Mouse (Mus musculus) granulocyte monocyte progenitor cell, adult 5-6 weeks (primary cell): ENCODE results near the gene Aldh3b3. TPM values are rescaled to one million over a fixed set of nuclear protein-coding genes. Genes with fewer than 3 reads are reported as not detected.
"Not testable (repeated sequence)": the region's sequence is repeated elsewhere in the genome, so short reads cannot be mapped to it uniquely, and the experiment has no call there.

Experiments used
- ATAC-seq: replicated peaks from 2 replicates; pipeline ENCODE4 v1.8.0; 2016; ENCODE audit warnings: mild to moderate bottlenecking, moderate TSS enrichment, inconsistent platforms; ENCODE audit not compliant: poor library complexity, severe bottlenecking
- total RNA-seq, 2 experiments: library from RNA; stranded (forward) in 1 of 2; stranded (reverse) in 1 of 2; fragments of 200-712, 200-1000 nt in 1 of 2; fragments of >200 nt in 1 of 2; fragmentation: Nextera tagmentation in 1 of 2; gene quantifications; 2 replicates each; pipeline ENCODE4 v1.2.3; 2014 to 2017

Gene Aldh3b3
- total RNA-seq, 2 experiments from 2014 or later: not detected

- no peak for ATAC-seq
Observed at GRCm38 (mm10) chr19:3966330-3967075, 8.1 kb downstream of the Aldh3b3 start.

- no peak for ATAC-seq
Observed at GRCm38 (mm10) chr19:3967258-3967657, 8.8 kb downstream of the Aldh3b3 start.

- no peak for ATAC-seq
Observed at GRCm38 (mm10) chr19:3972229-3972628, 13.8 kb downstream of the Aldh3b3 start, which contains the start of gene Aldh3b2. TSS of gene Aldh3b2 (plus strand) at chr19:3972328.

DNA sequence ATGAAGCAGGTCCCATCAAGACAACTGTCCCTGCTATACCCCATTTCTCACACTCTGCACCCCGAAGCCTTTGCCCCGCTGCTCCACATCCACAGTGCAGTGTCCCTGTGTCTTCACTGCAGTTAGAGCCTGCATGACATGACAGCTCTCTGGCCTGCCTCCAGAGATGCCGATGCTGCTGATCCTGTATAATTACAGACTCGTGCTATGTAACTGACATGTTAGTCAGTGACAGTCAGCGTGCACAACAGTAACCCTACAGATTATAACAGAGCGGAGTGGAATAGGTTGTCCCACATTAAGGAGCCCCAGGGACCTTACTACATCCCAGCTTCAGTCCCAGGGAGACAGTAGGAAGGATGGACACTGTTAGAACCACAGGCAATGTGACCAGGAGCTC is 16.2 kb downstream of the Aldh3b3 start:
- not testable (repeated sequence) for ATAC-seq

GRCm38 (mm10) chr19:3975866-3976265 is 17.4 kb downstream of the Aldh3b3 start:
- no peak for ATAC-seq

DNA sequence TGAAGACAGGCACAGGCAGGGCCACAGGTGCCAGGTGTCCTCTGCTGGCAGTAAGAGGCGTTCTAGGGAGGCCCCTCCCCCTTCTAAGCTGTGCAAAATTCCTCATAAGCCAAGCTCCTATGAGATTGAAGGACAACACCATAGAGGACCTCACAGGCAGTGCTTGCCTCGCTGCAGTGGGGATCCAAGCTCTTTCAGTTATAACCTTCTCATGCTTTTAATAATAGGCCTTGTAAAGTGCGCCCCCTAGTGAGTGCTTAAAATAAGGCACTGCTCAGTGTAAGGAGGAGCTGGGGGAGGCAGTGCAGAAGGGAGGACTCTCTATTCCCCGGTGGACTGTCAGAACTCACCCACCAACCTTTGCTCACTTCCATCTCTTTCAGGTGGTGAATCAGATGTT is 21.9 kb downstream of the Aldh3b3 start:
- ATAC-seq: peak; percentile 59

- ATAC-seq: no peak
Observed at GRCm38 (mm10) chr19:3980917-3981316, 22.5 kb downstream of the Aldh3b3 start.

GRCm38 (mm10) chr19:3983527-3984200 is 25.2 kb downstream of the Aldh3b3 start:
- no peak for ATAC-seq

GRCm38 (mm10) chr19:3985261-3985681 is 26.8 kb downstream of the Aldh3b3 start:
- no peak for ATAC-seq

GRCm38 (mm10) chr19:3986334-3986733 is 27.9 kb downstream of the Aldh3b3 start, which contains the start of gene Acy3:
TSS of gene Acy3 (plus strand) at chr19:3986570.
- peak; percentile 42 for ATAC-seq

GRCm38 (mm10) chr19:3988066-3988465 is 29.6 kb downstream of the Aldh3b3 start:
- no peak for ATAC-seq

GRCm38 (mm10) chr19:3988750-3989149 is 30.3 kb downstream of the Aldh3b3 start:
- ATAC-seq: no peak

GRCm38 (mm10) chr19:3990804-3991203 is 32.4 kb downstream of the Aldh3b3 start:
- no peak for ATAC-seq

DNA sequence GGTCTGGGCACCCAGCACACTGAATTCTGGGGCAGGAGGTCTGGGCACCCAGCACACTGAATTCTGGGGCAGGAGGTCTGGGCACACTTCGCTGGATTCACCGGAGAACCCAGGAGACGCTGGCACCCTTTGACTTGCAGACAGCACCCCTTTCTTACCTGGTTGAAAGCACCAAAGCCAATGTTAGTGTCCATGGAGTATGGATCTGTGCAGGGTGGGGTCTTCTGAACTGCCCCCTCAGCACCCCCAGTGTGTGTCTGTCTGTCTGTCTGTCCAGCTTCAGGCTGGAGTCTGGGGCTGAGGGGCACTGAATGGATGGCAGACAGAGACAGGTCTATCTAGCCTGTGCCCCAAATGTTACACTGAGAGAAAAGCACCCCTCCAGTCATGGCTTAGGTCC is 33.1 kb downstream of the Aldh3b3 start:
- ATAC-seq: no peak

DNA sequence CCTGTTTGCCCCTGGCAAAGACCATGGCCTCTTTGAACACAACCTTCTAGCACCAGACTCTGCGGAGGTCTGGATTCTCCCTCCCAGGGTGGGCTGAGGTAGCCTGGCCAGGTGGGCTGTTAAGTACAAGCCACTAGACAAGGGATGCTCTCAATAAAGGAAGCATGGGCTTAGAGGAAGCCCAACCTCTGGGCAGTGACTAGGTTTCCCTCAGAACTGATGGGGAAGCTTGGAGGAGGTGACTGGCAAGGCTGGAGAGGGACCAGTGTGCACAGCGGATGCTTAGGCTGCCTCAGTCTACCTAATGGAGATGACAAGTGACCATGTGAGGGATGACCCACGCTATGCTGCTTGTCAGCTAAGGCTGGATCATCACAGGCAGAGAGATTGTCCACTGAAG is 33.5 kb downstream of the Aldh3b3 start:
- no peak for ATAC-seq

GRCm38 (mm10) chr19:3992416-3992815 is 34.0 kb downstream of the Aldh3b3 start, which contains the start of gene Tbx10:
TSS of gene Tbx10 (plus strand) at chr19:3992752.
- ATAC-seq: no peak

GRCm38 (mm10) chr19:3994932-3995331 is 36.5 kb downstream of the Aldh3b3 start:
- ATAC-seq: no peak

GRCm38 (mm10) chr19:3995505-3995904 is 37.1 kb downstream of the Aldh3b3 start:
- no peak for ATAC-seq

- ATAC-seq: no peak
Observed at GRCm38 (mm10) chr19:3996106-3996505, 37.7 kb downstream of the Aldh3b3 start.

DNA sequence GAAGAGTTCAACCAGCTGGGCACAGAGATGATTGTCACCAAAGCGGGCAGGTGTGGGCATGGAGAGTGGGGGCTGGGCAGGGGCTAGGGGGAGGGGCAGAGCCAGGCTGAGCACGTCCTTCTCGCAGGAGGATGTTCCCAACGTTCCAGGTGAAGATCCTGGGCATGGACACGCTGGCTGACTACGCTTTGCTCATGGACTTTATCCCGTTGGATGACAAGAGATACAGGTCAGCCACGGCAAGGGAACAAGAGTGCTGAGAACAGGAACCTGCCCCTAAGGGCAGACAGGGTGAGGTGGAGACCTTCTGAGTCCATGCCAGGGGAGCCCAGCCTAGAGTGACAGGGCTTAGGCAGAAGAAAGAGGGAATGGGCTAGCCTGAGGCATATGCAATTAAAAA is 38.3 kb downstream of the Aldh3b3 start:
- ATAC-seq: no peak

DNA sequence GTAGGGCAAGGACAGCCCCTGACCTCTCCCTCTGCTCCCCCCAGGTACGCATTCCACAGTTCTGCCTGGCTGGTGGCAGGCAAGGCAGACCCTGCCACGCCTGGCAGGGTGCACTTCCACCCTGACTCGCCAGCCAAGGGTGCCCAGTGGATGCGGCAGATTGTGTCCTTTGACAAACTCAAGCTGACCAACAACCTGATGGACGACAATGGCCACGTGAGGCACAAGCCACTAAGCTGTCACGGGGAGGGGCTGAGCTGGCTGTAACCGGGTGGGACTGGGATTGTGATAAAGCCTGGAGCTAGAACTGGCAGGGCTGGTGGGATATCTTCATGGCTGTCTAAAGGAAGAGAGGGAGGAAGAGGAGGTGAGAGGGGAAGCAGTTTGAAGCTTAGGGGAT is 38.8 kb downstream of the Aldh3b3 start:
- no peak for ATAC-seq

DNA sequence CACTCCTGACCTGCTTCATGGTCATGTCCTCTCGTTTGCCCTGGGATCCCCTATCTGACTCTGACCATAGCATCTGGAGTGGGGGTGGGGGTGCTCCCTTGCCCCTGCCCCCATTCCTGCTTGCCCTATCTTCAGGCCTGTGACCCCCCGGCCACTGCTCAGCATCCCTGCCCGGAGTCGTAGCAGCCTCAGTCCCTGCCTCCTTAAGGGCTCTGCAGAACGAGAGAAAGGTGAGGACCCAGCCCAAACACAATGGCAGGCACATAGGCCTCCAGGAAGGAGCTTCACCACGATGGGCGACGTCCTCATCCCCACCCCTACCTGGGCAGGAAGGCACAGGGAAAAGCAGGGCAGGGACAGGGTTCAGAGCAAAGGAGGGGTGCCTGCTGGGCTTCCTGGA is 39.9 kb downstream of the Aldh3b3 start:
- ATAC-seq: no peak
